Mouse (Mus musculus): ENCODE data around the gene Gm20388.

Gm20388 gene

GRCm38 (mm10) chr8:122777701-122778100, 2867.1 kb downstream of the Gm20388 start:
- no peak for DNase-seq (ENCODE audit: low read depth, low spot score)

GRCm38 (mm10) chr8:122778703-122779239, 2868.1 kb downstream of the Gm20388 start:
- DNase-seq (ENCODE audit: low read depth, low spot score), result no peak

- no peak for DNase-seq (ENCODE audit: low read depth, low spot score)
Observed at GRCm38 (mm10) chr8:122779255-122779654, 2868.6 kb downstream of the Gm20388 start.

GRCm38 (mm10) chr8:122784756-122785155, 2874.1 kb downstream of the Gm20388 start:
- DNase-seq (ENCODE audit: low read depth, low spot score), result no peak

- no peak for DNase-seq (ENCODE audit: low read depth, low spot score)
Observed at GRCm38 (mm10) chr8:122789796-122790195, 2879.2 kb downstream of the Gm20388 start.

DNA sequence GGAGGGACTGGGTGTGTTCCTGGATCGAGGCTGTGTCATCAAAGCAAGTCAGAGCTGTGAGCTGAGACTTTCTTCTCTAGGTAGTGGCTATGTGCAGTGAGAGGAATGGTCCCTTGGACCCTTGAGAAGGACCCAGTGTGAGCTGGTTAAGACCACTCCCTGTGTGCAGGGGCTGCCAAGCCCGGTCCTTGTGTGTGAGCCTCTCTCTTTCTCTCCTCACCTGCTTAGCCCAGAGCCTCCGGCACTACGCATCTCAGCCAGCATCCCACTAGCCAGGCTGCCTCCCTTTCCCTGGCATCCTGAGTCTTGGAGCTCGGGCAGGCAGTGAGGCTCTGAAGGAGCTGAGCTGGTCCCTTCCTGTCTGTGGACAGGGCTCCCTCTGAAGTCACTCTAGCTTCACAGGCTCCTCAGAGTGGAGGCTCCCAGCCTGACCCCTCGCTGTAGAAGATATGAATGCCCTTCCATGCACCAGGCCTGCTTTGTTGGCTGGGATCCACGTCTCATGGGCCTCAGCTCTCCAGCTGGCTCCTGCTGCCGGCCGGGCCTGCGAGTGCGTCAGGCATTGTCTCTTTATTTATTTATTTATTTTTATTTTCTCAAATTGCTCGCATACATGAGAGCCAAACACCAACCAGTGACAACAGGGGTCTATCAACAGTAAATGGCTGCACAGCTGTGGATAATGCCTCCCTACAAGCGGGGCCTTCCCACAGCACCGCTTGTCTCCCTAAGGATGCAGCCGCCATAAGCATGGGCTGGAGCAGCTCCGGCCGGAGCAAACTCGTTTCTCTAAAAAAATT, 2882.9 kb downstream of the Gm20388 start:
- DNase-seq (ENCODE audit: low read depth, low spot score), result no peak

- DNase-seq (ENCODE audit: low read depth, low spot score), result no peak
Observed at GRCm38 (mm10) chr8:122794175-122794454, 2883.5 kb downstream of the Gm20388 start.

DNA sequence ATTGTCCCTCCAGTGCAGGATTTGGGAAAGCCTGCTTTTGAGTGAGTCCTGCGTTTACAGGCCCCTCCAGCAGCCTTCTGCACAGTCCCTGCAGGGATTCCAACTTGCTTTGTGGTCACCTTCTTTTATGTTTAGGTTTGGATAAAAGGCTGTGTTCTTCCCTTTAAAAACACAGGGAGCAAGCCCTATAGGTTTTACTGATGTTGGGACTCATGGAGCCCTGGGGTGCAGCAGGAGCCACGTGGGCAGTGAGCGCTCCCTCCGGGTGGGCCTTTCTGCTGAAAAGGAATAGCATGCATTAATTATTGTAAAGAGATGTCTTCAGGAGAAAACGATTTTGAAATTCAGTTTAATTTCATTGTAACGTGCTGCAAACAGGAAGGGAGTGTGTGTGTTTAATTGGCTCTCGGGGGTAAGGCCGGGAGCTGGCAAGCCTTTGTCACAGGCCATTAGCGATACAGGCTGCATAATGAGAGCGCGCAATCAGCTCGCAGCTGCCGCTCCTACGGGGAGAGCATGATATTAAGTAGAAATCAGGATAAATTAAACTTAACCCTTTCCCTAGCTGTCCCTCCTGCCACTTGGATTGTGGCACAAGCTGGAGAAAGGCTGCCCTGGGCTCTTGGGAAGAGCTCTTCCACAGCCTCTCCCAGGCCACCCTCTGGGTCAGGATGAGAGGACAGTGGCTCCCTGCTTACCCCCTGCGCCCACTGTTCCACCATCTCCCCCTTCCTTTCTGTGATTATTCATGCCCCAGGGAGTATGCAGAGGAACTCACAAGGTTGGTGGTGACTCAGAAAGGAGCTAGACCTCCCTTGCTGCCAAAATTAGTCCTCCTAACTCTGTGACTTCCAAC, 2893.5 kb downstream of the Gm20388 start:
- DNase-seq (ENCODE audit: low read depth, low spot score), result no peak

- DNase-seq (ENCODE audit: low read depth, low spot score), result no peak
Observed at GRCm38 (mm10) chr8:122805349-122805748, 2894.7 kb downstream of the Gm20388 start.

- no peak for DNase-seq (ENCODE audit: low read depth, low spot score)
Observed at GRCm38 (mm10) chr8:122806956-122807538, 2896.4 kb downstream of the Gm20388 start.

- DNase-seq (ENCODE audit: low read depth, low spot score), result no peak
Observed at GRCm38 (mm10) chr8:122807907-122808306, 2897.3 kb downstream of the Gm20388 start.

DNA sequence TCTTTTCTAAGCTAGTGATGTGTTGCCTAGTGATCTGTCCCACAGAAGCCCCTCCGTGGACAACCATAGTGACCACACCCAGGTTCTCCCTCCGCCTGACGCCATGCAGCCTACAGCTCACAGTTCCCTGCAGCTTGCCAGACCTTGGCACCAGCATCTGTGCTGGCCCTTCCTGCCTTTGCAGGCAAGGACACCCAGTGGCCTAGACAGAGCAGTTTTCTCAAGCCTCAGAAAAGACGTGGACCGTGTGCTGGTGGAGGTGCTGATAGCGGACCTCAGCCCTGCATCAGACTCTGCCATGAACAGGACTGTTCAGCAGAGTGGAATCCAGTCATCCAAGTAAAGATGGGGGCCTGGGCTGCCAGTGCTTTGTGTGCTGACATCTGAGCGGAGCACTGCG, 2899.7 kb downstream of the Gm20388 start:
- no peak for DNase-seq (ENCODE audit: low read depth, low spot score)

DNA sequence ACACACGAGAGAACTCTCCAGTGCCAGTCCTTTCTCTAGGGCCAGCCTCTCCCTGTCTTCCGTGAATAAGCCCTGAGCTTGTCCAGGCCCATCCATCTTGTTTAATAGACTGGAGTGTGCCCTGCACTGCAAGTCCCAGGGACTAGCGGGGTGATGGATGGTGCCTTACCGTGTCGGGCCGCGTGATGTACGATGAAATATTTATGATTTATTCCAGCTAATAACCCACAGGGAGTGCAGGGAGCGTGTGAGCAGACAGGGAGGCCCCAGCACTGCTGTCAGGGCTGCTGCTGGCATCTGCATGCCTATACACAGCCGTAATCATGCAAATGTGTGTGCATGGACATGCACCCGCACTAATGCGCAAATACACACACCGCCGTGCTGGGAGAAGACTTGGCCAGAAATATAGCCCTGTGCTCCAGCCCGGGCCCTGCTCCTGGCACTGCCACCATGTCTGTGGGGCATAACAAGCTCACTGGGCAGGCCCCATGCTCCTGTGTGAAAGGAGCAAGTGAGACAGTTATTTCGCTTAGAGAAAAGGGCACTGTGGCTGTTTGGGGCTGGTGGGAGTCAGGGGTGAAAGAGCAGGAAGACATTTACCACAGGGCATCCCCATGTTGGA, 2901.3 kb downstream of the Gm20388 start:
- no peak for DNase-seq (ENCODE audit: low read depth, low spot score)

- peak; percentile 54 for DNase-seq (ENCODE audit: low read depth, low spot score)
Observed at GRCm38 (mm10) chr8:122812610-122813250, 2902.1 kb downstream of the Gm20388 start.

- no peak for DNase-seq (ENCODE audit: low read depth, low spot score)
Observed at GRCm38 (mm10) chr8:122814608-122815007, 2904.0 kb downstream of the Gm20388 start.

- no peak for DNase-seq (ENCODE audit: low read depth, low spot score)
Observed at GRCm38 (mm10) chr8:122816965-122817364, 2906.3 kb downstream of the Gm20388 start.

DNA sequence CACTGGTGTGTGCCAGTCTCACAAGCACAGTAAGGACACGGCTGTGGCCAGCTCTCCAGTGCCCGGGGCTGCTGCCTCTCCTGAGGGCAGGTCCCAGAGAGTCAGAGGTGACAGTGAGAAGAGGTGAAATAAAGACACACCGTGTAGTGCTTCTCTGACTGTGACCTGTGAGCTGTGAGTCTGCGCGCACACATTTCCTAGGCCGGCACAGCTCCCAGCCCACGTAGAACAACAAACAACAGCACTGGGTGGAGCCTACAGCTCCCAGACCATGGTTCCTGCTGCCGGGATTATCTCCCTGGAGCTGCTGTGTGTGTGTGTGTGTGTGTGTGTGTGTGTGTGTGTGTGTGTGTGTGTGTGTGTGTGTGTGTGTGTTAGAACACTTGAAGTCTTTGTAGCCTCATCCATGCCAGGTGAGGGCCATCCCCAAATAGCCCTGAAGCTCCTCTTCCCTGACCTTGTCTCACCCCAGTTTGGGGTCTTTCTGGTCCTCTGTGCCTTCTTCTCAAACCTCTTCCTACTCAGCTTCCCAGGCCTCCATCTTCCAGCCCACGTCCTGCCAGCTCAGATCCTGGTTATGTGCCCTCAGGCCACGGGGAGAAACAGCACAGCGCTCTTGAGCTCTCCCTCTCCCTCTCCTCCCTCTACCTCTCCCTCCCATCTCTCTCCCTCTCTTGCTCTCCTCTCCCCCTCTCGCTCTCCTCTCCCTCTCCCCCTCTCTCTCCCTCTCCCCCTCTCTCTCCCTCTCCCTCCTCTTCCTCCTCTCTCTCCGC, 2907.3 kb downstream of the Gm20388 start:
- no peak for DNase-seq (ENCODE audit: low read depth, low spot score)

GRCm38 (mm10) chr8:122819776-122820175, 2909.1 kb downstream of the Gm20388 start:
- no peak for DNase-seq (ENCODE audit: low read depth, low spot score)

DNA sequence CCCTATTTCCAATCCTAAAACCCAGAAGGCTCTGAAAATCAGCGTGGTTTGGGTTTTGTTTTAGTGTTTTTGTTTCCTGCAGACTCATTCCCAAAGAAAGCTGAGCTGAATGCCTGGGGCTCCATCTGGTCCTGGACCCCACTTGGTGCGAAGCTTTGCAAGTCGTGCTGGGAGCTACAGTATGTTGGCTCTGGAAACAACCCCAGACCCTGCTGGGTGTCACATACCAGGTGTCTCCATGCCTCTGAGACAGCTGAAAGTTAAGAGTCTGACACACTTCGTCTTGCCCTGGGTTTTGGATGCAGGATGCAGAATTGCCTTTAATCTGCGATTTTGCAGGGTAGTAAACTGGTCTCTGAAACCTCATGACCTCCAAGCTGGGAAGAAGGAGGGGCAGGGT, 2913.9 kb downstream of the Gm20388 start:
- no peak for DNase-seq (ENCODE audit: low read depth, low spot score)

DNA sequence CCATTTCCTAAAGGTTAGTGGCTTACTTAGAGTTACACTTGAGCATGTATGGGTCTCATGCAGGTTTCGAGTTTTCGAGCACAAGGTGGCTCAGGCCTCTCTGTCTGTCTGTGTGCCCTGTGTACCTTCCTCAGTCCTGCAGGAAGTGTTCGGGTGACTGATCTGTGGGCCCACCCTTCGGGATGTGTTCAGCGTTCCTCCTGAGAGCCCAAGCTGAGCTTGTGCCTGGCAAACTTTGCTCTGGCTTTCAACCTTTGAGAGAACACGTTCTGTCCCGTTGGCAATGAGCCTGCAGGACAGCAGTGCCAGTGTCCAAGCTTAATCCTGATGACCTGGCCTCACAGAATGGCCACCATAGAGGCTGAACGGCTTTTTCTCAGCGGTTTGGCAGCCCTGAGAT, 2914.3 kb downstream of the Gm20388 start:
- DNase-seq (ENCODE audit: low read depth, low spot score), result no peak

- no peak for DNase-seq (ENCODE audit: low read depth, low spot score)
Observed at GRCm38 (mm10) chr8:122825408-122825807, 2914.8 kb downstream of the Gm20388 start.

Measured in ES-CJ7 (cell line).